Mouse (Mus musculus) neural tube, embryonic 11.5 days (tissue): ENCODE measurements around the gene Gipc2. TPM values are rescaled to one million over a fixed set of nuclear protein-coding genes. Genes with fewer than 3 reads are reported as not detected.
"Not testable (repeated sequence)": the region's sequence is repeated elsewhere in the genome, so short reads cannot be mapped to it uniquely, and the experiment has no call there.

Experiments used
- ATAC-seq: fragments of 200-750 bp; cut with Nextera tagmentation; 2 replicates; pipeline ENCODE4 v1.8.0; 2017; ENCODE audit warnings: moderate number of reproducible peaks, mild to moderate bottlenecking, moderate TSS enrichment, moderate library complexity; ENCODE audit not compliant: insufficient read depth, low FRiP score, low TSS enrichment
- DNase-seq: peaks from one replicate; pipeline ENCODE4 v3.0.0-alpha.2; 2015; ENCODE audit warnings: low spot score
- H3K27ac ChIP-seq: fragments of 300-500 bp; sonication (generic); 2 replicates; pipeline ENCODE4 v1.5.1; 2014; ENCODE audit warnings: low read depth, mild to moderate bottlenecking, low read length
- H3K27me3 ChIP-seq: fragments of 300-500 bp; sonication (generic); 2 replicates; pipeline ENCODE4 v1.6.1; 2014; ENCODE audit warnings: mild to moderate bottlenecking, low read length, mixed read lengths; ENCODE audit not compliant: control insufficient read depth, insufficient read depth
- H3K36me3 ChIP-seq: fragments of 300-500 bp; sonication (generic); 2 replicates; pipeline ENCODE4 v1.6.1; 2014; ENCODE audit warnings: mild to moderate bottlenecking, low read length, moderate library complexity, mixed read lengths; ENCODE audit not compliant: control insufficient read depth, insufficient read depth
- H3K4me1 ChIP-seq: fragments of 300-500 bp; sonication (generic); 2 replicates; pipeline ENCODE4 v1.6.1; 2014; ENCODE audit warnings: low read length, mixed read lengths; ENCODE audit not compliant: control insufficient read depth, insufficient read depth
- H3K4me2 ChIP-seq: fragments of 300-500 bp; sonication (generic); 2 replicates; pipeline ENCODE4 v1.6.1; 2014; ENCODE audit warnings: low read depth, mild to moderate bottlenecking, moderate library complexity
- H3K4me3 ChIP-seq: fragments of 300-500 bp; sonication (generic); 2 replicates; pipeline ENCODE4 v1.5.1; 2014; ENCODE audit warnings: low read depth, low read length
- H3K9ac ChIP-seq: fragments of 300-500 bp; sonication (generic); 2 replicates; pipeline ENCODE4 v1.6.1; 2014; ENCODE audit warnings: mild to moderate bottlenecking, low read length
- H3K9me3 ChIP-seq: fragments of 300-500 bp; sonication (generic); 2 replicates; pipeline ENCODE4 v1.6.1; 2016; ENCODE audit warnings: low read length; ENCODE audit not compliant: control insufficient read depth
- WGBS: fragments of 180-500 bp; shearing (Covaris S2); extraction: QIAGEN DNeasy Blood & Tissue Kit; methylation state at CpG from one replicate; pipeline ENCODE4 v1.1.7; 2014; 5-methylcytosine and 5-hydroxymethylcytosine counted together
- polyA plus RNA-seq: library from polyadenylated mRNA; unstranded; fragments of >200 nt; fragmentation: Nextera tagmentation; extraction: Ambion mirVana; gene quantifications from 2 replicates; pipeline ENCODE4 v1.2.1, GENCODE M21; 2014

Gipc2 gene
- polyA plus RNA-seq, 1 experiment from 2014 or later, result 1.1 TPM

- 85% methylated on average over 6 of the region's 6 CpGs for WGBS
- Histone ChIP-seq H3K4me2 (no peak overlapping the region), H3K9ac (no peak overlapping the region), H3K27me3 (no peaks in the 10 kb centered on the region), H3K4me3 (no peak overlapping the region), H3K4me1 (no peaks in the 10 kb centered on the region), H3K36me3 (no peaks in the 10 kb centered on the region), H3K27ac (no peak overlapping the region), H3K9me3 (no peaks in the 10 kb centered on the region)
- ATAC-seq (no peak), DNase-seq (no peak)
These were observed 22.9 kb downstream of the Gipc2 start for GRCm38 (mm10) chr3:152142989-152143695.

- Histone ChIP-seq H3K4me2 (no peak overlapping the region), H3K9ac (no peak overlapping the region), H3K4me3 (no peak overlapping the region), H3K27me3 (no peaks in the 10 kb centered on the region), H3K9me3 (no peaks in the 10 kb centered on the region), H3K36me3 (no peaks in the 10 kb centered on the region), H3K27ac (no peak overlapping the region), H3K4me1 (no peaks in the 10 kb centered on the region)
- ATAC-seq (no peak), DNase-seq (no peak)
- WGBS, result 76% methylated on average over 3 of the region's 3 CpGs
These were observed 23.9 kb downstream of the Gipc2 start for GRCm38 (mm10) chr3:152142146-152142545.

- ATAC-seq, H3K27ac ChIP-seq, H3K36me3 ChIP-seq, DNase-seq, H3K9ac ChIP-seq, H3K4me2 ChIP-seq, H3K27me3 ChIP-seq, H3K4me1 ChIP-seq, H3K9me3 ChIP-seq, H3K4me3 ChIP-seq: not testable (repeated sequence)
- WGBS, result 91% methylated on average over 3 of the region's 3 CpGs
These were observed 26.7 kb downstream of the Gipc2 start for GRCm38 (mm10) chr3:152139308-152139707.

- not testable (repeated sequence) for H3K4me2 ChIP-seq, H3K9me3 ChIP-seq, DNase-seq, H3K4me1 ChIP-seq, H3K27me3 ChIP-seq, H3K9ac ChIP-seq, H3K27ac ChIP-seq, H3K4me3 ChIP-seq, H3K36me3 ChIP-seq, ATAC-seq
- WGBS, result 86% methylated on average over 16 of the region's 16 CpGs
These were observed 29.9 kb downstream of the Gipc2 start for GRCm38 (mm10) chr3:152136106-152136505.

GRCm38 (mm10) chr3:152133621-152134020, 32.4 kb downstream of the Gipc2 start:
- Histone ChIP-seq H3K4me1 (no peaks in the 10 kb centered on the region), H3K4me2 (no peak overlapping the region), H3K27me3 (no peaks in the 10 kb centered on the region), H3K9me3 (no peaks in the 10 kb centered on the region), H3K27ac (no peak overlapping the region), H3K9ac (no peak overlapping the region), H3K36me3 (no peaks in the 10 kb centered on the region), H3K4me3 (no peak overlapping the region)
- ATAC-seq (no peak), DNase-seq (no peak)
- 88% methylated on average over 9 of the region's 9 CpGs for WGBS

GRCm38 (mm10) chr3:152130963-152131362, 35.1 kb downstream of the Gipc2 start:
- H3K4me1 ChIP-seq, result no peaks in the 10 kb centered on the region
- H3K27me3 ChIP-seq, result no peaks in the 10 kb centered on the region
- no peaks in the 10 kb centered on the region for H3K36me3 ChIP-seq
- H3K9me3 ChIP-seq, result no peaks in the 10 kb centered on the region
- WGBS, result 78% methylated on average over 4 of the region's 4 CpGs
- H3K9ac ChIP-seq, result no peak overlapping the region
- no peak overlapping the region for H3K27ac ChIP-seq
- no peak overlapping the region for H3K4me2 ChIP-seq
- no peak for DNase-seq
- no peak overlapping the region for H3K4me3 ChIP-seq
- ATAC-seq, result no peak

- H3K27me3 ChIP-seq, DNase-seq, H3K4me3 ChIP-seq, H3K4me2 ChIP-seq, ATAC-seq, H3K36me3 ChIP-seq, H3K9me3 ChIP-seq, H3K9ac ChIP-seq, H3K27ac ChIP-seq, H3K4me1 ChIP-seq: not testable (repeated sequence)
- WGBS, result 93% methylated on average over 4 of the region's 4 CpGs
These were observed 36.6 kb downstream of the Gipc2 start for GRCm38 (mm10) chr3:152129426-152129825.

GRCm38 (mm10) chr3:152128631-152129030, 37.4 kb downstream of the Gipc2 start:
- Histone ChIP-seq H3K4me2 (no peak overlapping the region), H3K4me3 (no peak overlapping the region), H3K27me3 (no peaks in the 10 kb centered on the region), H3K36me3 (no peaks in the 10 kb centered on the region), H3K27ac (no peak overlapping the region), H3K4me1 (no peaks in the 10 kb centered on the region), H3K9ac (no peak overlapping the region), H3K9me3 (no peaks in the 10 kb centered on the region)
- no peak for ATAC-seq
- no peak for DNase-seq
- 76% methylated on average over 7 of the region's 7 CpGs for WGBS

- no peaks in the 10 kb centered on the region for H3K4me1 ChIP-seq
- 75% methylated on average over 7 of the region's 7 CpGs for WGBS
- no peak for DNase-seq
- H3K4me2 ChIP-seq, result no peak overlapping the region
- H3K36me3 ChIP-seq, result no peaks in the 10 kb centered on the region
- no peak overlapping the region for H3K4me3 ChIP-seq
- no peaks in the 10 kb centered on the region for H3K9me3 ChIP-seq
- no peak overlapping the region for H3K9ac ChIP-seq
- no peak for ATAC-seq
- H3K27ac ChIP-seq, result no peak overlapping the region
- H3K27me3 ChIP-seq, result no peaks in the 10 kb centered on the region
These were observed 38.9 kb downstream of the Gipc2 start for GRCm38 (mm10) chr3:152127144-152127543.
